Mouse (Mus musculus) liver, postnatal 0 days (tissue): Measurements from ENCODE around the gene Fbln1.

ENCODE experiments used
- CTCF ChIP-seq: sonication (generic); IDR thresholded peaks from 2 replicates; pipeline ENCODE4 v1.5.1; 2016; ENCODE audit warnings: antibody characterized with exemption, low read depth
- EP300 ChIP-seq: IDR thresholded peaks from 2 replicates; pipeline ENCODE4 v1.6.1; 2016; ENCODE audit warnings: antibody characterized with exemption, low read depth, mild to moderate bottlenecking

DNA sequence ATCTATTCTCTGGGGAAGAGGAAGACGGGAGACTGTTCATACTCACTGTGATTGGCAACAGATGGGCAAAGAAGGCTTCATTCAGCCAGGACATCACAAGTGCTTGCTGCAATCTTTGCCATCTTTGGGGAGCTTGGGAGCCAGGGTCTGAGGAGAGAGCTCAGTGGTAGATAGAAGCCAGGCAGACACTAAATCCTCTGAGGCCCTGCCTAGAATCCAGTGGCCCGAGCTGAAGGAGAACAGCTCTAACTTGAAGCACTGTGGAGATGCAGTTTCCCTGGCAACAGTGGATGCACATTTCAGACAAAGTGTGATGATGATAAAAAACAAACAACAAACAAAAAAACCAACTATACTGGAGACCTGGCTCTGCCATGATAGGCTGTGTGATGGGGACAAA, 90.2 kb downstream of the Fbln1 start:
- no peak for TF ChIP-seq CTCF
- no peak for TF ChIP-seq EP300
